Comparison of ENCODE assay signal across 25 mouse cellular contexts in the genomic region with DNA sequence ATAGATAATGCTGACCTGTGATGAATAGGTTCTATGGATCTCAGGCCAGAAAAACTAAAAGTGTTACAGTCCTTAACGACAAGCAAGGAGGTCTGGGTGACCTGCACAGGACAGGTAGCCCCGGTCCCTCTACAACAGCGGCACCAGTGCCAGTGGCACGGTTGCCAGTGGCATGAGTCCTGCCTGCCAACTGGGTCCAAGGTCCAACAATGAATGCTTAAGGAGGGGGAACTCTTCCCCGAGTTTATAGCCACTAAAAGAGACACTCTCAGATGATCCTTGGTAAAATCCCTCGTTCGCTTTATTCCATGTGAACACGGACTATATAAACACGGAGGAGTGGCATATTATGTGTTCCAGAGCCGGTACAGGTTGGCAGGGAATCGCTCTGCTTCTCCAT. TPM values are rescaled to one million over a fixed set of nuclear protein-coding genes. Genes with fewer than 3 reads are reported as not detected.
DNase-seq lines count a peak whose midpoint lies in the region; ATAC-seq lines count a peak whose summit lies in the region.
"Had no signal": no experiment of that assay in that cellular context is flagged by ENCODE, and none has a peak within 500 bp of the region (broad histone marks: within the 10 kb centered on the region; RNA-seq: fewer than 3 reads in every experiment).

No protein-coding gene starts in this region.

- no peaks in the 10 kb centered on the region for H3K9me3 ChIP-seq in kidney, embryonic 16.5 days (ENCODE audit: low read length)
- H3K9me3 ChIP-seq: embryonic facial prominence, embryonic 10.5 days; embryonic facial prominence, embryonic 12.5 days; forebrain, embryonic 13.5 days had no signal

- H3K36me3 ChIP-seq in kidney, embryonic 16.5 days (ENCODE audit: insufficient read depth, low read length) = no peaks in the 10 kb centered on the region
- H3K36me3 ChIP-seq: embryonic facial prominence, embryonic 10.5 days; embryonic facial prominence, embryonic 12.5 days; G1E had no signal

- no peak overlapping the region for H3K4me2 ChIP-seq in kidney, embryonic 16.5 days (replicated peaks; ENCODE audit: low read depth, low read length)
- H3K4me2 ChIP-seq: embryonic facial prominence, embryonic 12.5 days; forebrain, embryonic 13.5 days had no signal

- H3K27ac ChIP-seq in kidney, embryonic 16.5 days (ENCODE audit: low read length) = no peak overlapping the region
- H3K27ac ChIP-seq: embryonic facial prominence, embryonic 10.5 days; embryonic facial prominence, embryonic 12.5 days; forebrain, embryonic 13.5 days had no signal

- H3K27me3 ChIP-seq in kidney, embryonic 16.5 days (ENCODE audit: insufficient read depth, low read length) = no peaks in the 10 kb centered on the region
- H3K27me3 ChIP-seq: CH12.LX; embryonic facial prominence, embryonic 12.5 days; forebrain, embryonic 13.5 days; Patski had no signal

- ATAC-seq in kidney, embryonic 16.5 days (ENCODE audit: low FRiP score, low TSS enrichment) = no peak
- ATAC-seq: activated CD4-positive, CD25-positive, alpha-beta regulatory T cell, adult 4 months; CD4-positive, CD25-positive, alpha-beta regulatory T cell, adult 4 months; forebrain, embryonic 13.5 days; Patski had no signal

- 84% methylated on average over 11 of the region's 11 CpGs for WGBS in kidney, embryonic 16.5 days

- no peak overlapping the region for H3K4me3 ChIP-seq in kidney, embryonic 16.5 days (ENCODE audit: low read length)
- H3K4me3 ChIP-seq: embryonic facial prominence, embryonic 10.5 days; embryonic facial prominence, embryonic 12.5 days; forebrain, embryonic 13.5 days had no signal

- intact Hi-C loops in heart, postnatal 25 days (cut with DNase I) = no loop called here

- peak; percentile 84 for DNase-seq in heart, adult 11 months
- no peak for DNase-seq in heart, postnatal 25 days (ENCODE audit: low spot score)
- DNase-seq in kidney, adult 18-20 months = peak; percentile 7
- no peak for DNase-seq in kidney, postnatal 10 days
- peak; percentile 8 to 10 for DNase-seq in kidney, adult 8-10 months
- no peak for DNase-seq in kidney, postnatal 14 days
- peak; percentile 8 to 42 for DNase-seq in kidney, postnatal 36 days
- DNase-seq: adrenal gland, adult 8-10 months; adrenal gland, postnatal 14 days; adrenal gland, postnatal 36 days; B cell, adult 2 months; cerebellum, adult 11-12 months; cerebellum, adult 2 months; cerebellum, adult 9-10 months; cerebellum, postnatal 10 days; cerebellum, postnatal 25 days had no signal

- H3K9ac ChIP-seq in kidney, embryonic 16.5 days (replicated peaks; ENCODE audit: low read length) = no peak overlapping the region
- H3K9ac ChIP-seq: embryonic facial prominence, embryonic 12.5 days; forebrain, embryonic 13.5 days had no signal

- no peaks in the 10 kb centered on the region for H3K4me1 ChIP-seq in kidney, embryonic 16.5 days (ENCODE audit: insufficient read depth, low read length)
- H3K4me1 ChIP-seq: embryonic facial prominence, embryonic 10.5 days; embryonic facial prominence, embryonic 12.5 days; forebrain, embryonic 13.5 days had no signal

RNA-seq across cellular contexts. Expression of a gene that starts 47.8 kb away (rescaled TPM):
- under 1 TPM in 1 of 2 experiments, not detected in 1; 0.60 TPM for total RNA-seq in heart, postnatal 25 days (2021)
- polyA plus RNA-seq in kidney, embryonic 16.5 days (2015; fragmentation: Nextera tagmentation; extraction: Ambion mirVana) = 1.3 and 1.8 TPM in 2 replicates
- polyA plus RNA-seq: activated CD4-positive, CD25-positive, alpha-beta regulatory T cell, adult 4 months had no signal

RNA-seq across cellular contexts. Expression of a gene that starts 47.8 kb away (rescaled TPM):
- 10 to 100 TPM; 10.4 to 10.8 TPM for total RNA-seq in heart, postnatal 25 days (2021)
- 14.3 and 14.7 TPM in 2 replicates for polyA plus RNA-seq in kidney, embryonic 16.5 days (2015; fragmentation: Nextera tagmentation; extraction: Ambion mirVana)

Comparison
In these comparisons a context has a peak if more than half of its experiments do, and no peak if none do; other contexts are left out.
1. DNase-seq: peak in heart, adult 11 months (single experiment), kidney, adult 18-20 months (single experiment), kidney, adult 8-10 months (2 of 2) and kidney, postnatal 36 days (2 of 2); none in heart, postnatal 25 days (single experiment), kidney, postnatal 10 days (single experiment) and kidney, postnatal 14 days (single experiment).